Mouse (Mus musculus) liver, adult 2 months (tissue): Measurements from ENCODE around the gene Zmynd8.

Experiments used
- CTCF ChIP-seq: fragments of 200-500 bp; IDR thresholded peaks from 2 replicates; pipeline ENCODE4 v1.5.1; 2011; ENCODE audit warnings: low read depth, low read length, control low read depth
- POLR2A ChIP-seq: fragments of 200-500 bp; IDR thresholded peaks from 2 replicates; pipeline ENCODE4 v1.6.1; 2011; ENCODE audit warnings: low read length, control low read depth; ENCODE audit not compliant: insufficient read depth; ENCODE audit errors: extremely low read depth

- TF ChIP-seq POLR2A = no peak
- no peak for TF ChIP-seq CTCF
Measured at GRCm38 (mm10) chr2:165860962-165861682, 37.7 kb downstream of the Zmynd8 start.
